Mouse (Mus musculus): Measurements from ENCODE around the gene Htra3. TPM values are rescaled to one million over a fixed set of nuclear protein-coding genes. Genes with fewer than 3 reads are reported as not detected.
A peak's percentile ranks its signal among the peaks of the same experiment; 100 is the strongest.

Htra3 gene
- total RNA-seq, 2 experiments from 2014 or later, result 48.0 to 61.7 TPM

DNA sequence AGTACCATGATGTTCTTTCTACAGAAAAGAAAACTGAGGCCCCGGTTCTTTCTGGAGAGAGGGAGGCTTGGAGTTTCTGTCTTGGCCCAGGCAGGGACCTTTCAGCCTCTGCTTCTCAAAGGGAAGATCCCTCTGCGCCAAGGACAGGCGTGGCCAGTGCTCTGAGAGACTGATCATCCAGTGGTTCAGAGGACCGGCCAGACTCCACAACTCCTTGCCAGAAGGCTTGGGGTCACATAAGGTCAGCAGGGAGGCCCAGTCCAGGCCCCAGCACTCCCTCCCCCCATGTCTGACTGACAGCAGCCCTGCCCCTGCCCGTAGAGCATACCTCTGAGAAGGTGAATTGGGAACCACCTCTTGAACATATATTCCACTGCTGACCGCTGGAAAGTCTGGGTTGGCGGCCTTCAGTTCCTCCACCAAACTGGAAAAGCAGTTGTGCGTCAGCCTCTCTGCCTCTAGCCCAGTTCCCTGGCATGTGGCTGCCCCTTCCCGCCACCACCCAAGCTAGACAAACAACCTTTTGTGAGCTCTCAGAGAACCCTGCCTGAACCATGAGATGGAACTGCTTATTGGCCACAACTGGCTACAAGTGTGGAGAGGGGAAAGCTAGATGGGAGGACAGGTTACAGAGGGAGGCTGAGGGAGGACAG is 25.7 kb downstream of the Htra3 start:
- DNase-seq, result peak; percentile 54

DNA sequence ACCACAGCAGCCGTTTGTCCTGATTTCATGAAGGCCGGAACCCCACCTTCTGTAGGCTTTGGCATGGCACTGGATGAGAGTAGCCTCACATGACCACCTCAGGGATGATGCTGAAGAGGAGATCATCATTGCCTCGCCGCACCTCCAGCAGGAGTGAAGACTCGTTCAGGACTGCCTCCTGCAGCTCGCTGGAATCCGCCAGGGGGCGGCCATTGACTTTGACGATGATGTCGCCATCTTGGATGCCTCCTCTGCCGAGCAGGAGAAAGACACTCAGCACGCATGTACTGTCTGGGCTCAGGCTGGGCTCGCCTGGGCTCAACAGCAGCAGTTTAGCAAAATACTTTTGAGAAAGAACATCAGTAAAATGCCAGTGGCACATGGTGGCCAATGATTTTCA is 26.7 kb downstream of the Htra3 start:
- DNase-seq, result no peak

DNA sequence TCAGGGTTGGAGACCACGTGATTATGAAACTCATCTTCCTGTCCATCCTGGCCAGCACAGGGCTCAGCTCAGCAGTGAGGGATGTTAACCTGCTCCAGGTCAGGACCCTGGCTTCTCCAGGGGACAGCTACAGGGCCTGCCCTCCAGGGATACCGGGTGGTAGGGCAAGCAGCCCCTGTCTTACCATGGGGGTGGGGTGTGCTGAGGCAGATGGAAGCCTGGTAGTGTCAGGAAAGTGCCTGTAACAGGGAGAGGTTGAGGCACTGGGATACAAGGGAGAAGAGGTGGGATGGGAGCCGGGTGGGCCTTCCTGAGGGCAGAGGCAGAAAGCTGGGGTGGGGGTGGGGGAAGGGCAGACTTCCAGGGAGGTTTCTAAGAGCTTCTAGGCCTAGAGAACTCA is 27.3 kb downstream of the Htra3 start:
- no peak for DNase-seq

GRCm38 (mm10) chr5:35648230-35648629 is 31.4 kb downstream of the Htra3 start:
- no peak for DNase-seq

- no peak for DNase-seq
Measured at GRCm38 (mm10) chr5:35647562-35647961, 32.0 kb downstream of the Htra3 start.

GRCm38 (mm10) chr5:35646927-35647326 is 32.7 kb downstream of the Htra3 start:
- DNase-seq, result peak; percentile 61

DNA sequence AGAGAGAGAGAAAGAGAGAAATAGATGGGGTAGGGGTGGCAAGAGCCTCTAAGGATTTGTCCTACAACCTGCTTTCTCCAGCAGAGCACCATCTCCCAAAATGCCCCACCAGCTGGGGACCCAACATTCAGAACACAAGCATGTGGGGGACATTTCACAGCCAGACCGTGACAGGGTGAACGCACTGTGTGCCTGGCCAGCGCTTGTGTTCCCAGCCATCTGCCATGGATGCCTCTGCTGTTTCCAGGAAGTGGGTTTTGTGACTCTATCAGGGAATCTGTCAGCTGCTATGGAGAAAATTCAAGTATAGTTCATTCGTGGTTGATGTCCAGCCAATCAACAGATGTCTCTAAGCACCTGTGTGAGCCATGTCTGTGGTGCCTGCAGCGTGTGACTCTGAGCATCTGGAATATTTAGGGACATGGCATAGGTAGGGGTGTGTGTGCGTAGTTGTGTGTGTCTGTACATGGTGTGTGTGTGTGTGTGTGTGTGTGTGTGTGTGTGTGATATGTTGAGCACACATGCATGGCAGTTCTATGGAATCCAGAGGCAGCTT is 33.6 kb downstream of the Htra3 start:
- no peak for DNase-seq

DNA sequence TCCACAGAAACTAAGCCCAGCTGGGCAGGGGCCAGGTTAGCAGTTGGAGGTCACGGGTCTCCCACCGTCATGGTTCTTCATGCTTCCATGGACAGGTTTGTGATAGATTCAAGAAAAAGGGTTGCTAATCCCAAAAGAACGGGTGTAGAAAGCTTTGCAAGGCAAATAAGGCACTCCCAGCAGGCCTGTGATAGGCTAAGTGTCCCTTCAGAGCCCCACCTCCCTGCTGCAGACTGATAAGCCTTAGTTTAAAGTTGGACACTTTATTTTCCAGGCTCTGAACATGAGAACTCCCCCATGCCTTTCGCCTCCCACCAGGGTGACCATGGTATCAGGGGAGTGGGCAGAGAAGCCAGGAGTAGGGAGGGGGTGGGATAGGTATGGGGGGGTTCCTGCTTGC is 35.5 kb downstream of the Htra3 start:
- no peak for DNase-seq

- DNase-seq, result no peak
Measured at GRCm38 (mm10) chr5:35643401-35644048, 36.1 kb downstream of the Htra3 start.

DNA sequence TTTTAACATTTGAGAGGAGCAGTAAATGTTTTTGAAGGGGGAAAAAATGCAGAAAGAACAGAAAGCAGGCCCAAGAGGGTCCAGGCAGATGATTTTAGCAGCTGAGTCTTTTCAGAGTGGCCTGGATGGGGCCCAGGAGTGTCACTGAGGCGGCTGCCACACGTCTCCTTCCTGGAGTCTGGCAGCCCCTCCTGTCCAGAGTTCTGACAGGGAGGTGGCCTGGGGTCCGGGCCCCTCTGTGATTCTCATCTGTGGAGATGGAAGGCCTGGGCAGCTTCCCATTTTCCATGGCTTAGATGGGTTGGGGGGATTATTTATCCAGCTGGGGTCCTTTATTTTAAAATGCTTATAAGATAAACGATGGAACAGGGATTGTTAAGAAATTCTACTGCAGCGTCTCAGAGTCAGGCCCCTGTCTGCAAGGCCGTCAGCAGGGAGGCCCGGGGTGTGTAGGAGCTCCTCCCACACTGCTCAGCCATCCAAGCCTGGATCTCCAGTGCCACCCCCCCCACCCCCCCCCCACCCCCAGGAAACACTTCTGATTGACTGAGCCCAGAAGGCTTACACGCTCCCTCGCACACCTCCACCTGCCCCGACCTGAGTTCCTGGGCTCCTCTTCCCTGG is 37.5 kb downstream of the Htra3 start:
- no peak for DNase-seq

DNA sequence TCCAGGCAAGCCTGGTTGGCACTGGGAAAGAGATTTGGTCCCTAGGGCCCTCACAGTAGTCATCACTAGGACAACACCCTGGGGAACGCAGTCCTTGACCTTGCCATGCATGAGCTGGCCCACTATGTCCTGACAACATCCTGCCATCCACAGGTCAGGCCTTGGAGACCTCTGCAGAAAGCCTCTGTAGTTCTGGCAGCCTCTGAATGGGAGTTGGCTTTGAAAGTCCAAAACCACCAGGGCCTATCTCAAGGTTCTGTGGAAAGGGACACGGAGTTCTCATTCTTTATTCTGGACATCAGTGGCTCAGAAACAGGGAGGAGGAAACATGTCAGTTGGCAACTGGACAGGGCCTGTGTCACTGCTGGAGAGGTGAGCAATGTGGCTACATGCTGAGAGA is 43.6 kb downstream of the Htra3 start:
- DNase-seq, result no peak

- DNase-seq, result no peak
Measured at GRCm38 (mm10) chr5:35632841-35633240, 46.7 kb downstream of the Htra3 start.

DNA sequence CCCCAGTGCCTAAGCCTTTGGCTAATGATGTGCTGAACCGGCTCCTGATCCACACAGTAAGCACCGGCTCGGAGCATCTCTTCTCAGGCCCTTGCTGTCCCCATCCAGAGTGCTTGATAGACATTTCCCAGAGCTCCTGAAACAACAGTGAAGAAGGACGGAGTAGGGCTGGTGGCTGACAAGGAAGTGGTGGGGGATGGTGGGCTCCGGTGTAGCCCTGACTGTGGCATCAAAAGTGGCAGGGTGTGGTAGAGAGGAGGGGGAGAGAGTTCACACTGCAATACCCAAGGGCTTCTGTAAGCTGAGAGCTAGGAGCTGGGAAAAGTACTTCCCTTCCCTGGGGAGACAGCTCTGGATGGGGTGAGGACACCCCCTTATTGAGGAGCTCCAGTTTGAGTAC is 47.8 kb downstream of the Htra3 start:
- no peak for DNase-seq

DNA sequence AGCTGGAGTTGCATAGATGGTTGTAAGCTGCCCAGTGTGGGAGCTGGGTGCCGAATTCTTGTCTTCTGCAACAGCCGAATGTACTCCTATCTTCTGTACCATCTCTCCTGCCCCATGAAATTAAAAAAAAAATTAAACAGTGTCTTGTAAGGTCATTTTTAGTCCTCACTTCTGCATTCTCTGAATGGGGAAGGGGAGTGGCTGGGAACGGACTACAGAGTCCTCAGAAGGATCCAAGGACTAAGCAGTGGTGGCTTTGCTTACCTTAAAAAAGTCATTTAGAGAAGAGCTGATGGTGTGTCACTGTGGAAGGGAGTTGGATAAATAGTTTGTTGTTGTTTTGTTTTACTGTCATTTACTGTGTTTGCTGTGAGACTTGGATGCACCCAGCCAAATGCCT is 48.4 kb downstream of the Htra3 start:
- DNase-seq, result no peak

- no peak for DNase-seq
Measured at GRCm38 (mm10) chr5:35630706-35631105, 48.9 kb downstream of the Htra3 start.

GRCm38 (mm10) chr5:35629333-35629732 is 50.2 kb downstream of the Htra3 start:
- no peak for DNase-seq

DNA sequence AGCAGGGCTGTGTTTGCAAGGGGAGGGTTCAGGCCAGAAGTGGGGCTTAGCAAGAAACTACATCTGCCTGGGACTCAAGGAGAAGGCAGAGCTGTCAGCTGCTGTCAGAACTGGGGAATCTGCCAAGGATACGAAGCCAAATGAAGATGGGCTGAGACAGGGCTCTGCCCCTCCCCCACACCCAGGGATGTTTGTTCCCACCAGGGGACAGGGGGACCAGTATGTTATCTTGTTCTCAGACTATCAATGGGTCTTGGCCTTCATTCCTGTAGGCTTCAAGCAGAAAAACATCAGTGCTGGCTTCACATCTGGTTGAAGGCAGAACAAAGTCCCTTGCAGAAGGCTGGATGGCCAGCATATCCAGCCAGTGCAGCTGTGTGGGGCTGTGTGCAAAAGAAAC is 50.9 kb downstream of the Htra3 start:
- peak; percentile 75 for DNase-seq

DNA sequence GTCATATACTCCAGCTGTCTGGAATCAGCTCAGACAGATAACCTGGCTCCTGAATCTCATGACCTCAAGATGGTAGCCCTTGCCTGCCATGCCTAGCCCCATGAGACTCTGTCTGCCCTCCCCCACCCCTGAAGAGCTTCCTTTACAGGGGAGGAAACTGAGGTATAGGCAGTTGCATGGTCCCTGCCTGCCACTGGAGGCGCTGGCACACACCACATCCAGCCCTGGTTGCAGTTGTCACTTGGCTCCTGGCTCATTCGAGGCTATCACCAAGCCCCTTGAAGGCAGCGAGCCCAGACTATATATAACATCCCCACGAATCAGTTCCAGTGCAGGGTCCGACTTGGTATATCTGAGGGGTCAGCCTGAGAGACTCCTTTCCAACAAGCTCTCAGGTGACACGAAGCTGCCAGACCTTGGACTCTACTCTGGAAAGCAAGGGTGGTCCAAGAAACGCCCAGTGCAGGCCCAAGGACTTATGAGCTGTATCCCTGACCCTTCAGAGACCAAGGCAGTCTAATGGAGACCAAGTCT is 52.2 kb downstream of the Htra3 start:
- no peak for DNase-seq

- no peak for DNase-seq
Measured at GRCm38 (mm10) chr5:35626408-35626807, 53.2 kb downstream of the Htra3 start.

GRCm38 (mm10) chr5:35624751-35625239 is 54.8 kb downstream of the Htra3 start:
- DNase-seq, result peak; percentile 72

GRCm38 (mm10) chr5:35623831-35624230 is 55.8 kb downstream of the Htra3 start:
- DNase-seq, result no peak

DNA sequence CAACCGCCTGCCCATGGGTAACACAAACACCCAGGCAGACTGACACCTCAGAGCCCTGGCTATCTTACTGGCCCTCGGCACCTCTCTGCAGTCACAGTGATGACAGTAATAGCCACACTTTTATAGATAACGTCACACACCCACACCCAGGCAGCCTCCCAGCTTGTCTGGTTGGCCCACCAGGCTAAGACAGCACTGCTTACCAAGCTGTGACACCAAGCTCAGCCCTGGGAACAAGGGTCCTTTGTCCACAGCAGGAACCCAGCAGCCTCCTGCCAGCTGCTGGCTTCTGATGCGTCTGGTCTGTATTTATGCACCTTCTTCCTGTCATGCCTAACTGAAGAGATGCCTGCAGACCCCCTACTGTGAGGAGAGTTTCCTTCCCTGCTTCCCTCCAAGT is 58.5 kb downstream of the Htra3 start:
- no peak for DNase-seq

DNA sequence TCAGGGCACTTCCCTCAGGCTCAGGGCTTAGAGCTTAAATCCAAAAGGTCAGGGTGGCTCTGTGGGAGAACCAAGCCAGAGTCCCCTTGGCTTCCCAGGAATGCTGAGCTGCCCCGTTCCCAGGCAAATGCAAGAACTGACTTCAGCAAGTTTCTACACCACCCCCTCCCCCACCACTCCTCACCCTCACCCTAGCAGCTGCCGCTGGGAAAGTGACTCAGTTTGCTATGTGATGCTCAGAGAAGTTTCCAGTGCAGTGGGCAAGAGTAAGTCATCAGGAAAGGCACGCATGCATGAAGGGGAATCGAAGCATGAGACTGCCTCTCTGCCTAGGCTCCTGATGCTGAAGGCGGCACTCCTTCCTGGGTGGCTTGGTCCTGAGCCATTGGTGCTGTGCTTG is 62.6 kb downstream of the Htra3 start:
- DNase-seq, result no peak
